Mouse (Mus musculus) macrophage (primary cell): ENCODE measurements around the gene Ptprm. TPM values are rescaled to one million over a fixed set of nuclear protein-coding genes. Genes with fewer than 3 reads are reported as not detected.

Source experiments
- H3K27ac ChIP-seq: fragments of 350-480 bp; formaldehyde crosslinking; 2 replicates; pipeline ENCODE4 v1.9.0; 2021
- H3K36me3 ChIP-seq: fragments of 350-480 bp; formaldehyde crosslinking; 2 replicates; pipeline ENCODE4 v1.9.0; 2021; ENCODE audit errors: inconsistent target
- H3K4me3 ChIP-seq: fragments of 350-480 bp; formaldehyde crosslinking; 2 replicates; pipeline ENCODE4 v1.9.0; 2021; ENCODE audit errors: inconsistent target
- H3K79me2 ChIP-seq: fragments of 350-480 bp; formaldehyde crosslinking; 2 replicates; pipeline ENCODE4 v1.9.0; 2021; ENCODE audit errors: inconsistent target
- WGBS: methylation state at CpG from one replicate; pipeline ENCODE4 v1.1.7; 2026; ENCODE audit warnings: inconsistent platforms; ENCODE audit not compliant: missing documents; 5-methylcytosine and 5-hydroxymethylcytosine counted together
- polyA plus RNA-seq: library from polyadenylated mRNA; stranded (reverse); fragments of 250-400 nt; gene quantifications from 3 replicates; pipeline ENCODE4 v1.2.4, GENCODE M21; 2018; ENCODE audit warnings: inconsistent platforms

The Ptprm gene
- polyA plus RNA-seq, 1 experiment from 2014 or later: 2.2 TPM

DNA sequence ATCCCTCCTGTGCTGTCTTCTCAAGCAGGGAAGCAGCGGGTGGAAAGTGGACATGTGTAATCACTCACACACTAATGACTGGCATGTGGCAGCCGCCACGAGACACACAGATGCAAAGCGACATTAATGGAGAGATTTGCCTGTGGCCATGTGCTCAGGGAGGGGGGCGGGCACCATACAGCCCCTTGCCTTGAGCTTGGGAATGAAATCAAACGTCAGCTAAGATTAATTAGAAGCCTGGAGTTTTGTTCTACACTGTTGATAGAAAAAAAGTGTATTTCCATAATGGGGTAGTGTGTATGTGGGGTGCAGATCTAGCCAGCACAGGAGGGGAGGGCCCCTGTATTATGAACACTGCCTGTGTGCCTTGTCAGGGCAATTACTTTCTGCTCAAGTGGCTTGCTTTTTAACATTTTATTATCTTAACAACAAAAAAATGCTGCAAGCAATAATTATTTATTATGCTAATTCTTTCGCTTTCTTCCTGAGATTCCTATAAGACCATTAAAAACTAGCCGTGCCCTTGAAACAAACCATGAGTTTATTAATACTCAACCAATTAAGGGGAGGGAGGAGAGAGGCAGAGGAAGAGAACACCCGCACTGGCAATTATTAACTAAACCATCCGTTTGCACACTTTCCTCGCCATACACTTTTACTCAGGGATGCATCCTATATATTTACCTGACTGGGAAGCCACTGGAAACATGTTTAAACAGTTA is 30.3 kb downstream of the Ptprm start:
- Histone ChIP-seq H3K79me2 (no peaks in the 10 kb centered on the region), H3K4me3 (no peak overlapping the region), H3K36me3 (no peaks in the 10 kb centered on the region), H3K27ac (no peak overlapping the region)
- whole genome bisulfite sequencing: 93% methylated on average over 10 of the region's 11 CpGs

DNA sequence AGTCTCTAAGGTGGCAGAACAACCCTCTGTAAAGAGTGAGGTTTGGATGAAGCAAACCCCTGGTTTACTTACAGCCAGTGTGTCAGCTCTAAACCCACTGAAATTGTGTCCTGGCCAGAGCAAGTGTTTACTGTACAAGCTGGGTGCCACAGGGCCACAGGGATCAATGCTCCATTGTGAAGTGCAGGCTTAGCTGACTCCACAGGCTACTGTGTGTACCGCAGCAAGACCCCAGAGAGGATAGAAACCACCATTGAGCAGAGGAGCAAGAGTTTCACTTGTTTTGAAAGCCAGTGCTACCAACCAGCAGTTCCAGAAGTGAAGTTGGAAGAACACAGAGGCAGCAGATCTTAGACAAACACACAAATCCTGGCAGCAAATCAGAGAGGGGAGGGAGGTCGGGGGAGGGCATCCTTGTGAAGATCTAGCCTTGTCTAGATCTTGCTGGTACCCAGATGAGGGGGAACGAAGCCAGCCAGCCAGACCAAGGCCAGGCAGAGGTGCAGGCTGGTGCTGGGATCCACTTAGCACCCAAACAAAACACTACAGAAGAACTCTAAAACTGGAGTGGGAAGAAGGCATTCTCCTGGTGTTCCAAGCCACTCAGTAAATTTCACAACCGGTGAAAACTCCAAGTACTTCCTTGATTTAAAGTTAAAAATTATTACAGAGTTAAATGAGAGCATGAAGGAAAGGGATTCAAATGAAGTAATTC is 39.6 kb downstream of the Ptprm start:
- H3K79me2 ChIP-seq: no peaks in the 10 kb centered on the region
- 83% methylated on average over 4 of the region's 4 CpGs for WGBS

DNA sequence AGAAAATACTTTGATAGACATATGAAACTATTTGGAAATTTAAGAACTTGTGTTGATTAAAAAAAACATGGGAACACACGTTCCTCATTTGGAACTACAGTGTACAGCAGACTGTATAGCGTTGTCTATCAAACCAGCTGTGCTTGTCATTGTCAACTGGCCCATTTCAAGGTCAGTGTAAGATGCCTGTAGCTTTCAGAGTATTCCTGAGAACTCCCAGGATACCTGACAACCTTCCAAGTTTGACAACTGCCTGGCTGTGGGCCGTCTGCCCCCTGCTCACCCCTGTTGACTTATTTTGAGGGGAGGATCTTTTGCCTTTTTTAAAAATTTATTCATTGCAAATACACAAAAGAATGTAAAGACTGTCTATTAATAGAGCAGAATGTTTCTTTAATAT is 45.8 kb downstream of the Ptprm start:
- no peak overlapping the region for H3K27ac ChIP-seq
- H3K4me3 ChIP-seq: no peak overlapping the region
- no peaks in the 10 kb centered on the region for H3K36me3 ChIP-seq
- H3K79me2 ChIP-seq: no peaks in the 10 kb centered on the region
- 96% methylated on average over 3 of the region's 3 CpGs for WGBS

More for the DNA sequence above, 39.6 kb downstream of the Ptprm start:
- no peak overlapping the region for H3K4me3 ChIP-seq
- no peak overlapping the region for H3K27ac ChIP-seq
- H3K36me3 ChIP-seq: no peaks in the 10 kb centered on the region

DNA sequence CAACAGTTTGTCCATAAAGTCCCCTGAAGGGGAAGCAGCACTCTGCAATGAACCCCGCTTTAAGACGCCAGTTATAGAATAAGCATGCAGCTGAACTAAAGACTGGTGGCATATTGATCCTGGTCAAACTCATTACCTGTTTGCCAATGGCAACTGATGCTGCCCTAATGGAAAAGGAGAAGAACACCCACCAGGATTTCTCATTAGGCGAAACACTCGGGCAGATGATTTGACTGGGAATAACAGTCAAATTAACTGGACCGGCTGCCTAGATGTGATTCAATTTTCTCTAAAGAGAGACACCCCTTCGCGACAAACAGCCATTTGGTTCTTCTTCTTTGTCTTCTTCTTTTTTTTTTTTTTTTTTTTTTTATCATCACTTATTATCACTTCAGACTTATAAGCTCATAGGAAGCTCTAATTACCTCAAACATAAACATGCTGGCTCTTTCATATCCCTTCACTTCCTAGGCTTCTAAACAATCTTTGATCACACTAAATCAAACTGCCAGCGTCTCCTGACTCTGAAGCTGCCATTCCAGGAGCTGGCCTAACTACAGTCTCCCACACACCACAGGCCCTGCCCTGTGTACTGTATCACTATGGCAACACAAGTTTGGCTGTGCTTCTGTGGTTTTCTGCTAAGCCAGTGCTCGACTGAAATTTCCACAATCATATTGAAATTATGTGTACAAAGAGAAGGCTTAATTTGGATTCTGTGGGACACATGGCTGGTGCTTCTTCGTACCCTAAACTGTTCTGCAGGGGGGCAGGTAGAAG is 48.0 kb downstream of the Ptprm start:
- 83% methylated on average over 8 of the region's 10 CpGs for WGBS
- Histone ChIP-seq H3K27ac (no peak overlapping the region), H3K79me2 (no peaks in the 10 kb centered on the region), H3K4me3 (no peak overlapping the region), H3K36me3 (no peaks in the 10 kb centered on the region)

DNA sequence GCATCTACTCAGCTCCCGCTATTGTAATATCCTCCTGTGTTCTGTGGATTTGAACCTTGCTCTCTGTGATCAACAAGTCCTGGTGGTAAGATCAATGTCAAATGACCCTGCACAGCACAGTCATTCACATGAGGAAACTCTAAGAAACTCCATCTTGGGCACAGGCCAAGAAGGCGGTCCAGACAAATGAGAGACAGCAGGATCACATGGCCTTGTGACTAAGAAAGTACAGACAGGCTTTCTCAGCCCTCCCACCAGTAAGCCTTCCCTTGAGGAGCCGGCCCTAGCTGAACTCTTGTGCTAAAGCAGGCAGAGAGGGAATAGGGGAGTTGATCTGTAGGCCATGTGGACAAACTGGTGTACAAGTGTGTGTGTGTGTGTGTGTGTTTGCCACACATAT is 49.4 kb downstream of the Ptprm start:
- Histone ChIP-seq H3K36me3 (no peaks in the 10 kb centered on the region), H3K4me3 (no peak overlapping the region), H3K27ac (no peak overlapping the region), H3K79me2 (no peaks in the 10 kb centered on the region)
- WGBS: 71% methylated on average over 3 of the region's 3 CpGs

DNA sequence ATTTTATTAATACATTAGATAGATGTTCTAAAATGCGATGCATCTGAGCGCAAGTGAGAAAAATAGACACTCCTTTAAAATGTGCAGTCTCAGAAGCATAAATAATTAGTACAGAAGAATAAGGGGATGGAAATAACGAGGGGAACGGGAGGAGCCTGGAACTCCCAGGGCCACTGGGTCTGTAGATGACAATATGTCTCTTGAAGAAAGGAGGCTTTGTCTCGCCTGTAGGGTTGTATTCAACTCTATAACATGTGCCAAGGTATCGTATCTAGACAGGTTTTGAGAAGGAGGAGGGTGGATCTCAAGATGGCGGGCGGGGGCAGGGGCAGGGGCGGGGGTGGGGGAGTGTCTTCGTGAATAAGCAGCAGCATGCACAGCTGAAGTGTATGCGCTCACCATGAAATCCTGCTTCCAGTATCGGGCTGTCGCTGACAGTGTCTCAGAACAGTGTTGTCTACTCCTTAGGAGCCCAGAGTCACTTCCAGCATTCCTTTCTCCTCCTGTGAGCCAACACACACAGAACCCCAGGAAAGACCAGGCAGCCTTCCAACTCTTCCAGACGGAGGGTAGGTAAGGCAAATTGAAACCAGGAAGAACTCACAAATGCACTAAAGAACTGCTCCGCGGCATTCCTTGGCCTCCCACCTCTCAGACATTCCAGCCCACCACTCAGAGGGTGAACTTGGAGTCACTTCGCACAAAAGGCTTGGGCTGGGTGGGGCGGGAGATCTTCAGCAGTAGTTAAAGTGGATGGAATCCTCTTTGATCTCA is 50.7 kb downstream of the Ptprm start:
- Histone ChIP-seq H3K4me3 (no peak overlapping the region), H3K36me3 (no peaks in the 10 kb centered on the region), H3K27ac (no peak overlapping the region), H3K79me2 (no peaks in the 10 kb centered on the region)
- WGBS: 96% methylated on average over 18 of the region's 18 CpGs

DNA sequence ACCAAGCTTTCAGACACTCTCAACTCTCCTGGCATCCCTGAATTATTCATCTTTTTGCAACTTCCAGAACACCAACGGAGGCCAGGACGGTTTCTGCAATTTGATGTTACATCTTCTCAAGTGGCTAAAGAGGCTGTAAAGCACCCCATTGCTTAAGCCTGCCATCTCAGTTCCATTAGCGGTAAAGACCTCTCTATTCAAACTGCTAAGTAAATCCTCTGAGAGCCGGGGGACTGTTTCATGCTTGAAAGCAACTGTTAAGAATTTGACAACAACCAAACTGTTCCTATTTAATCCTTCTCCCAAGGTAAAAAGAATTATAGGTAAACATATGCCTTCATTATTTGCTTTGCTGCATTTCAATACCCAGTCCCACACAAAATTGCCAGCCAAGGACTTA is 51.7 kb downstream of the Ptprm start:
- Histone ChIP-seq H3K79me2 (no peaks in the 10 kb centered on the region), H3K27ac (no peak overlapping the region), H3K36me3 (no peaks in the 10 kb centered on the region), H3K4me3 (no peak overlapping the region)
- WGBS: 89% methylated on average over 4 of the region's 4 CpGs

DNA sequence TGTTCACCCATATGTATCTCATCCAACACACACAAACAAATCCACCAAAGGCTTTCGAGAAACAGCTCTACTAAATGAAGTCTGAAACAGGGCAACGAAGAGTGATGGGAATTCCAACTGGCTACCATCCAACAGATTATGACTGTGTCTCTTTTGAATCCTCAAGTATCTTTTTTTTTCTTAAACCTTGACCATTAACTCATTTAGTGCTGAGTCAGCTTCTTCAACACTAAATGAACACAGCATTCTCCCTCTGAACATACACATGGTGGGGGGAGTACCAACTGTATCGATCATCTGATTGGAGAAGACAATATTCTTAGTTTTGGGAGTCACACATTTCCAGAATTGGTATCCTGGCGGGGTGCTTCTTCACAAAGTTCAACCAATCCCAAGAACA is 52.2 kb downstream of the Ptprm start:
- H3K36me3 ChIP-seq: no peaks in the 10 kb centered on the region
- no peak overlapping the region for H3K4me3 ChIP-seq
- no peak overlapping the region for H3K27ac ChIP-seq
- no peaks in the 10 kb centered on the region for H3K79me2 ChIP-seq
- WGBS: 84% methylated on average over 4 of the region's 4 CpGs

DNA sequence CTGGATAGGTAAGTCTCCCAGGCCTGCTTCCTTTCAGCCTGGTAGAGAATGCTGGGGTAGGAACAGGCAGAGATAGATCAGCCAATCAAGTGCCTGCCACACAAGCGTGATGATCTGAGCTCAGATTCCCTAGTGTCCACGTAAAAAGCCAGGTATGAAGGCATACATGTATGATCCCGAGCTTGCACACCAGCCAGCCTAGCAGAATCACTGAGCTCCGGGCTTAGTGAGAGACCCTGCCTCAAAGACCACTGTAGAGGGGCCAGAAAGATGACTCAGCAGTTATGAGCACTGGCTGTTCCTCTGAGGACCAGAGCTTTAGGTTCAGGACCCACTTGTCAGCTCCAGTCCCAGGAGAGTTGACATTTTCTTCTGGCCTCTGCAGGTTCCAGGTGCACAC is 52.9 kb downstream of the Ptprm start:
- Histone ChIP-seq H3K79me2 (no peaks in the 10 kb centered on the region), H3K36me3 (no peaks in the 10 kb centered on the region), H3K4me3 (no peak overlapping the region), H3K27ac (no peak overlapping the region)
- WGBS: 91% methylated on average over 4 of the region's 4 CpGs

DNA sequence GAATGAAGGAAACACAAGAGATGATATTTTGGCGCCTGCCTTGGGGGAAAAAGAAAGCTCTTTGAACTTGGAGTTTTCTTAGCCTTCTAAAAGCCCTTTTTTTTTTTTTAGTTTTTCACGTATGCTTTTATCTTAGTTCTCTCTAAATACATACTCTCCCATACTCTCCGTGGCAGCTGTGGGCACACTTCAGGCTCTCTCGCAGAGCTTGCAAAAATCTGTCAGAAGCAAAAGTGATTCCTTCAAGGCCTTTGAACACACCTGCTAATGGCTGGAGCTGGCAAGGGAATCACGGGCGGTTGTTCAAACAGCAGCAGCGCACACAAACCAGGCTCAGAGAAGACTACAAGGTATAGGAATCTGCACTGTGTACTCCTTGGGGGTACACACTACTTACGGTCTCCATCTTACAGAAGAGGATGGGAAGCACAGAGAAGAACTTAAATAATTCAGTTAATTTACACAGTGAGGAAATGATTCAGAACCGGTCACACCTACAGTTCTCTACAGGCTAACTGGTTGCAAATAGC is 55.9 kb downstream of the Ptprm start:
- Histone ChIP-seq H3K4me3 (no peak overlapping the region), H3K36me3 (no peaks in the 10 kb centered on the region), H3K27ac (no peak overlapping the region), H3K79me2 (no peaks in the 10 kb centered on the region)
- 93% methylated on average over 9 of the region's 9 CpGs for WGBS

DNA sequence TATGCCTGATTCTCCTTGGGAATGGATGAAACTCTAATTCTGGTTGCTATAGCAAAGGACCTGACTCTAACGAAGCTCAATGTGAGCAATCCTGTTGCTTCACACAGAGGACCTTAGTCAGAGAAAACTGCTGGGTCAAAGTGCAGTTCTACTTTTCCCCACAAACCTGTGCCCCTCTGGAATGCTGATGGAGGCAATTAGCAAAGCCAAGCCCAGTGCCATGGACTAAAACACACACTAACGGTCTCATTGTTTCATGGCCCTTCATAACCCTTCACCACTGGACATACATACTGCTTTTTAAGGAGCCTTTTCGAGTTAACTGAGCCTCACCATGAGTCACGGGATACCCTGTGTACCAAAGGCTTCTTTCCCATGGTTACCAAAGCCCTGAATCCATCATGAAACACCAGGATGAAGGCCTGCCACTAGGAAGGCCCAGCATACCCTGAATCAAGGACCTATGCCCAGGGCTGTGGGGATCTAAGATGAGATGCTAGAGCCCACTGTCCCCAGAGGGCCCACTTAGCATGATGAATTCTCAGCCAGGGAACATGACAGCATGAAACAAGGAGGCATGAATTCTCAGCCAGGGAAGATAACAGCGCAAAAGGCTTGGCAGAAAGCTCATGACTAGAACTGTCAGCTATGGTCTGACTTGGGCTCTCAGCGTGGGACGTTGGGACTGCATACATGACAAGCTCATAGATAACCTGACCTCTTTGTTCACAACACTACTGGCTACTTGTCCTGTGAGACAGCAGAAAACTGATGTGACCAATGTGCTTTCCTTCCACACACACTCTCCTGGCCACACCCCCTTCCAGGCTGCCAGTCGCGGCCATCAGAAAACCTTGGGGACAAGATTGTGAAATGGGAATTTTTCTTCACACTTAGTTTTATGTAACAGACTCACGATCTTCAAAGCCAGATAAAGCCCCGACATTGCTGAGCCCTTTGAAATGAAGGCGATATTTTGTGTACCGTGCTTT is 57.4 kb downstream of the Ptprm start:
- no peaks in the 10 kb centered on the region for H3K79me2 ChIP-seq
- no peaks in the 10 kb centered on the region for H3K36me3 ChIP-seq
- H3K4me3 ChIP-seq: no peak overlapping the region
- H3K27ac ChIP-seq: no peak overlapping the region
- 88% methylated on average over 13 of the region's 13 CpGs for WGBS

DNA sequence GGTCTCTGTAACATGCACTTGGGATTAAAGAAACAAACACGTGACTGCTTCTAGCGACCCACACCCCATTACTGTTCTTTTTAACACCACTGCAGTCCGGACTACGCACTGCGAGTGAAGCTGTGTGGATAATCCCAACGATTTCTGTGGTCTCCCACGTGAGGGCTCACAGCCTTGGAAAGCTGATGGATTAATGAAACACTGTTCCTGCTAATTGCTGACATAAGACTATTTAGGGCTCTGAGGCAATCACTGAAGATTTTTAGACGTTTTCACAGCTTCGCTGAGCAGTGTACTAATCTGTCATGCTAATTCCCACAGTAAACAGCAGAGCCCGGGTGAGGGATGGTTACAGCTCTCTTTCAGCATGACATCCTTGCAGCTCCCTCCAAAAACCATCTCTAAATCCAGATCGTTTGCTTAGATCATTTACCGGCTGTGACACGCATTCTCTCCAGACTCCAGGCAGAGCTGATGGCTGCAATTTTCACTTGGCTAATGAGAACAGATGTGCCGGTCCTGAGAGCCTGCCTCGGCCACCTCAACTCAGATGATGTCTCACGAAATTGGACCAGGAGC is 63.5 kb downstream of the Ptprm start:
- WGBS: 76% methylated on average over 16 of the region's 16 CpGs
- no peak overlapping the region for H3K4me3 ChIP-seq
- no peak overlapping the region for H3K27ac ChIP-seq
- no peaks in the 10 kb centered on the region for H3K36me3 ChIP-seq
- H3K79me2 ChIP-seq: no peaks in the 10 kb centered on the region

DNA sequence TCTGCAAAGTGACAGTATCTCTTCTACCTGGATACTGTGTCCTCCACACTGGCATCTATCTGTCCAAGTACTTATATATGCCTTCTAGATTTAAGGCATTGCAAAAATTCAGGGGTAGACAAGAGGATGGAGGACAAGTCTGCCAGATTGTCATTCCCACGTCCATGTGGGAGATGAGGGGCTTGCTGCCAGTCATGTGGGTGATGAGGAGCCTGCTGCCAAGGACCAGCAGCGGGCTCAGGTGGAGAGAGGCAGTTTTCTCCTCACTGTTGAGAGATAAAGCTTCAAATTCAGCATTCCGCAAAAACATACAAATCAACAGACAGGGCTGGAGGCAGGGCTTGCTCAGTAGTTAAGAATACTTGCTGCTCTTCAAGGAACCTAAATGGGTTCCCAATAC is 66.8 kb downstream of the Ptprm start:
- Histone ChIP-seq H3K27ac (no peak overlapping the region), H3K36me3 (no peaks in the 10 kb centered on the region), H3K4me3 (no peak overlapping the region), H3K79me2 (no peaks in the 10 kb centered on the region)
- WGBS: 74% methylated on average over 3 of the region's 3 CpGs
